Mouse (Mus musculus) cerebellum, adult 2 months (tissue): ENCODE data around the gene Slc26a9.

Experiments
- CTCF ChIP-seq: fragments of 200-500 bp; IDR thresholded peaks from 2 replicates; pipeline ENCODE4 v1.5.1; 2011; ENCODE audit warnings: low read depth, mild to moderate bottlenecking, control low read depth, low read length, moderate library complexity, borderline replicate concordance; ENCODE audit not compliant: insufficient read depth
- POLR2A ChIP-seq: fragments of 200-500 bp; IDR thresholded peaks from 2 replicates; pipeline ENCODE4 v1.6.1; 2011; ENCODE audit warnings: low read length, control low read depth, borderline replicate concordance; ENCODE audit not compliant: insufficient read depth

GRCm38 (mm10) chr1:131808986-131809385, 65.2 kb downstream of the Slc26a9 start:
- TF ChIP-seq CTCF (no peak), POLR2A (no peak)
